Mouse (Mus musculus): Measurements from ENCODE around the gene Eapp.
A peak's percentile ranks its signal among the peaks of the same experiment; 100 is the strongest.
"Not testable (repeated sequence)": the region's sequence is repeated elsewhere in the genome, so short reads cannot be mapped to it uniquely, and the experiment has no call there.

The Eapp gene

DNA sequence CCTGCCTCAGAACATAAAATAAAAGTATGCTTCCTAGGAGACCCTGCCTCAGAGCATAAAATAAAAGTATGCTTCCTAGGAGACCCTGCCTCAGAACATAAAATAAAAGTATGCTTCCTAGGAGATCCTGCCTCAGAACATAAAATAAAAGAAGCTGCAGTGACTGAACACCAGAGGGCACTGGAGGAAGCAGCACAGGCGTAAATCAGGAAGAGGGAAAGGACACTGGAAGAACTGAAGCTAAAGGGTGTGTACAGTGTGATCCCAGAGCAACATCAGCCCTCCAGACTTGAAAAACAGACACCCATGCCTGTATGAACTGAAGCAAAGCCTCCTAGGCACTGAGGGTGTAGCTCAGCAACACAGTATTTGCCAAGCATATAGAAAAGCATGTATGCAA, 12.5 kb downstream of the Eapp start:
- DNase-seq (ENCODE audit: low spot score) = no peak

DNA sequence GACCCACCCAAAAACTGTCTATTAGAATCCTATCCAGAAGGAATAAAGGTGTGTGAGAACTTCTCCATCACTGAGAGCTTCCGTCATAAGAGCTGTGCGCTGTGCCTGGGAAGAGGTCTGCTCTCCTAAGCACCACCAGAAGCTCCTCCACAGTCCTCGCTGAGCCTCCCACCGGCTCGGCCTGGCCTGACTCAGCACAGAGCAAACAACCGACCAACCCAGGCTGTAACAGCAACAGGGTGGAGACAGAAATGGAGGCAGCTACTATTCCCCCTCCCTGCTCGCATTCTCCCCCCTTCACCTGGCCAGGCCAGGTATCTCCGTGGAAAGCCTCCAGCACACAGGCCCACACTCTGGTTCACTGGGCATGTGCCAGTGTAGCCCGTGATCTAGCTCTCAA, 19.0 kb downstream of the Eapp start:
- no peak for DNase-seq (ENCODE audit: low spot score)

DNA sequence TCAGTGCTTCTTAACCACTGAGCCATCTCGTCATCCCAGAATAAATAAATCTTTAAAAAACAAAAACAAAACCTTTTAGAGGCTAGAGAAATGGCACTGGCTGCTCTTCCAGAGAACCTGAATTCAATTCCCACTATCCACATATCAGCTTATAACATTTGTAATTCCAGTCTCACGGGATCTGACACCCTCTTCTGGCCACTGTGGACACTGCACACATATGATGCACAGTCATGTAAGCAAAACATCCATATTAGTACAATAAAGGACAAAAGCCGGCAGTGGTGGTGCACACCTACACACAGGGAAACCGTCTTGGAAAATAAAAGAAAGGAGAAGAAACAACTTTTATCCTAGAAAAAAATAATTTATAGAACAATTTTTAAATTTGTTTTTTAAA, 20.3 kb downstream of the Eapp start:
- DNase-seq (ENCODE audit: low spot score) = no peak

DNA sequence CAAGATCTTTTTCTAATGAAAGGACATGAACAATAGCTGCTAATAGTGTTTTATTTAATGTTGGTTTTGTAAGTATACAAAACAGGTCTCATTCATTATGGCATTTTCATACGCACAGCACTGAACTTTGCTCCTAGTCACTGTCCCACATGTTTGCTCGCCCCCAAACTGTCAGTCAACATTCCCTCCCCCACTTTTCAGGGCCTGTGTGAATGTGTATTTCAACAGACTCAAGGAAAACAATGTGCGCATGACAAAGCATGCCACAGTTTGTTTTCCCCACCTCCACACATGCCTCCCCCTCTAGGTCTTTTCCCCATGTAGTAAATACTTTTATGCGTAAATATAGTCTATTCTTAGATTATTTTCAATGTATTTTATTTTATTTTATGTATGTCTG, 24.4 kb downstream of the Eapp start:
- no peak for DNase-seq (ENCODE audit: low spot score)

DNA sequence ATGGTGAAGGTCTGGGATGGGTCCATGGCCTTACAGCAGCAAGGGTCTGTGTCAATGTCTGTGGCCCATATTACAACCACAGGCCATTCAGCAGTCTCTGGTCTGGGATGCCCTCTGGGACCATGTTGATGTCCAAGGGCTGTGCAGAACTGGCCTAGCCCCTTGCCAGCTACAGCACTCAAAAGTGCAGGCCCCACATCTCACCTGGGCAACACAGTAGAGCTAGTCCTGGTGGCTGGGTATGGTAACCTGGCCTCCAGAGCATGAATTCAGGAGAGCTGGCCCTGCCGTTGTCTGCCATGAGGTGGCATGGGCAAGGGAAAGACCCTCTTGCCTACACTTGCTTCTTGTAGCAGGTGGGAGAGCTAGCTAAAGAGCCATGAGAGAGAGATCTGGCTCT, 27.6 kb downstream of the Eapp start:
- no peak for DNase-seq (ENCODE audit: low spot score)

DNA sequence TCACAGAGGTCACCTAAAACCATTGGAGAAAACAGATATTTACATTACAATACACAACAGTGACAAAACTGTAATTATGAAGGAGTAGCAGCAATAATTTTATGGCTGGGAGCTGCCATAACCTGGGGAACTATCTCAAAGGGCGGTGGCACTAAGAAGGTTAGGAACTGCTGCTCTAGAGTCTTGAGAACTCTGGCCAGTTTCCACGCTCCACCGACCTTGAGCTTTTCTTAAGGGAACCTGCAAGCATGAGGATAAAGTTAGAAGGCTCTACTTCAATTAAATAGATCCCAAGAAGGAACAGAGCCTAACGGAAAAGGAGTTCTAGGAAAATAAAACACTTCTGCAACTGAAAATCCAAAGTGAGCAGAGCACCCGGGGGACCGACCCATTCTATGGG, 30.2 kb downstream of the Eapp start:
- DNase-seq (ENCODE audit: low spot score) = no peak

DNA sequence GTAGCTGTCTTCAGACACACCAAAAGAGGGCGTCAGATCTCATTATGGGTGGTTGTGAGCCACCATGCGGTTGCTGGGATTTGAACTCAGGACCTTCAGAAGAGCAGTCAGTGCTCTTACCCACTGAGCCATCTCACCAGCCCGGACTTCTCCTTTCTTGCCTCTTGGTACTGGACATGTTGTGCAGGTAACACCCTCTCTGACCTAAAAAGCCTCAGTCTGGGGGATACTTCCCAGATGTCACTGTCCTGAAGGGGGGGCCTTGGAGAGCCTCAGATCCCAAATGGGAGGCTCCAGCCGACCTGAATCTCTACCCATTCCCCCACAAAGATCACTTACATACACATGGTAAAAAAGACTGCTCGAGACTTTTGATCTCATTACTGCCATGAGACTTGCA, 34.2 kb downstream of the Eapp start:
- DNase-seq (ENCODE audit: low spot score) = not testable (repeated sequence)

DNA sequence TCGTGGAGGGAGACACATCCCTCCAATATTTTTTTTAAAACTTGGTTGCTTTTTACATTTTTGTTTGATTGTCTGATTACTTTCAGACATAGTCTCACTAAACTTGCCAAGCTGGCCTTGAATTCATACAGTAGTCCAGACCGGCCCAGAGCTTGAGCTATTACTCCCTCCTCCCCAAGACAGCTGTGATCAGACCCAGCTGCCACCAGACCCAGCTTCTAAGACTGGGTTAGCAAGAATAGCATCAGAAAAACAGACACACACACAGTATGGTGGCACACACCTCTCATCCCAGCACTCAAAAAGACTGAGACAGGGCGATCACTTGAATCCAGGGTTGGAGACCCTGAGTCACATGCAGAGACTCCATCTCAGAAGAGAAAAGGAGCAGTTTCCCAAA, 35.8 kb downstream of the Eapp start:
- no peak for DNase-seq (ENCODE audit: low spot score)

DNA sequence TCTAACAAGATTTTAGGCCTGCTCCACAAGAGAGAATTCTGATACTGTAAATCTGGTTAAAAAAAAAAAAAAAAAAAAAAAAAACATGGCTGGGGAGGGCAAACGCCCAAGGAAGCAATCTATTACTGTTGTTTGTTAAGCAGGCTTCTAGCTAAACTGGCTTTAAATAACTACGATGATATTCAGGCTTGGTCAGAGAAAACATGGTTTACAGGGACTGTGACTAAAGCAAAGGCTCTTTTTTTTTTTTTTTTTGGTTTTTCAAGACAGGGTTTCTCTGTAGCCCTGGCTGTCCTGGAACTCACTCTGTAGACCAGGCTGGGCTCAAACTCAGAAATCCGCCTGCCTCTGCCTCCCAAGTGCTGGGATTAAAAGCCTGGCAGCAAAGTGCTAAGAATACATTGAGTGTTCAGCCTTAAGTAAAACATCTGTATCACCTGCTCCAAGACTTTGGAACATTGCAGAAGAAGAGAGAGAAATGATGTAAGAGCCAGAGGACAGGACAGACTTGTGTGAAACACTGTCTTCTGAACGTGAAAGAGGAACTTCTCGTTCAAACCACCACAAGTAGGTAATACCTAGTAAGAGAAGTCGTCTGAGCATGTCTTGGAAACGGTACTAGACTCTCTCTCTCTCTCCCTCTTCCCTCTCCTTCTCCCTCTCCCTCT, 37.1 kb downstream of the Eapp start:
- no peak for DNase-seq (ENCODE audit: low spot score)

DNA sequence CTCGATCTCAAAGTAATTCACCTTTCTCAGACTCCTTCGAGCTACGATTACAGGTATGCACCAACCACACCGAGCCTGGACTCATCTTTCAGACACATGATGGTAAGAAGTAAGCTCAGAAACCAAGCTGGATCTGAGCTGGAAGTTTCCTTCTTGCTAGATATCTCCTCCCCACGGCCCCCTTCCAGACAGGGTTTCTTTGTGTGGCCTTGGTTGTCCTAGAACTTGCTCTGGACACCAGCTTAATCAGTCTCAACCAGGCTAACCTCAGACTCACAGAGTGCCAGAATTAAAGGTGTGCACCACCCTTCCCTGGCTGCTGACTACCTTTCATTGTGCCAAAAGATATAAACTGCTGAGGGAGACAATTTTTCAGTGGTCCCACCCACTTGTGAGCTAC, 37.7 kb downstream of the Eapp start:
- no peak for DNase-seq (ENCODE audit: low spot score)

DNA sequence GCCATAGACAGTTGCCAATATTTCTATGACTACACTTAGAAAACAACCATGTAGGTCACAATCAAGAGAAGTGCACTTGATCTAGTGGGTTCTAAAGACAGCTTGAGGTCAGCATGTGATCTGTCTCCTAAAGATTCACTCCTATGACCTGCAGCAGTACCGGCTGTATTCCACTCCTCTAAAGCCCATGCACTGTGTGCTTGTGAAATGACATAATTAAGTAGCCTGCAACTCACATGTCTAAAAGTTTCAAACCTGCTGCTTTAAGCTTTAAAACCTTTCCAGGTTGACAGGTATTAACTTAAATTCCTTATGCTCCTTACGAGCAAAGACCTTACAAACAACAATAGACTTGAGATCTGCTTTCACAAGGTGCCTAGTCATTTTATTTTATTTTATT, 38.5 kb downstream of the Eapp start:
- no peak for DNase-seq (ENCODE audit: low spot score)

DNA sequence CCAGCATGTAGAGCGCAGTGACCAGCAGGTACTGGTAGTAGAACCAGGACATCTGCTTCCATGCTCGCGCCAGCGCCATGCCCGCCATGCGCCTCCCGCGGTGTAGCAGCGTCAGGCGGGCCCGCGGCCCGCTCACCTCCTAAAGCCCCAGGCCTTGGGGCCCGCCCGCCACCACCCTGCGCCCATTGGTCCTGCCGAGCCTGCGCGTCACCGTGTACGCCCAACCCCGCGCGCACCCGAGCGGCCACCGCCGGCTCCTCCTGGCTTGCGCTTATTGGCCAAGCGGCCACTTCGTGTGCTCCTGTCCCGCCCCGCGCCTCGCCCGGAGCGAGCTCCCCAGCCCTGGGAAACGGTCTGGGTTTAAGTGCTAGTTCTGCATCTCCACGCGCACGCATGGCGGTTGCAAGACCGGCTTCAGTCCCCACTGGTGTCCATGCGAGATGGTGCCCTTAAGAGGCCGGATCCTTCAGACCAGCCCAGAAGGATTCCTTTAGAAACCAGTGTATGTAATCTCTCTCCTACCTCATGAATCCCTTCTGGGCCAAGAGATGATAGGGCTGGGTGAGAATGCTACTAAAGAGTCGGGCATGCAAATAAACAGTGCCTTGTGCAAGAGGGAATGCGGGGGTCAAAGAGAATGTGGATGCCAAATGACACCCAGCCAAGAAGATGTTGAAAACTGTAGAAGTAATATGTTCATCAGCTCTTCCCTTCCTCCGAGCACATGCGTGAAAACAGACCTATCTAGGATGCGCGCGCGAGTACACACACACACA, 39.1 kb downstream of the Eapp start, which contains the start of gene Sptssa:
Sptssa (minus strand) TSS at position 178 of the 776 bp plus-strand sequence.
- peak; percentile 96 for DNase-seq (ENCODE audit: low spot score)

DNA sequence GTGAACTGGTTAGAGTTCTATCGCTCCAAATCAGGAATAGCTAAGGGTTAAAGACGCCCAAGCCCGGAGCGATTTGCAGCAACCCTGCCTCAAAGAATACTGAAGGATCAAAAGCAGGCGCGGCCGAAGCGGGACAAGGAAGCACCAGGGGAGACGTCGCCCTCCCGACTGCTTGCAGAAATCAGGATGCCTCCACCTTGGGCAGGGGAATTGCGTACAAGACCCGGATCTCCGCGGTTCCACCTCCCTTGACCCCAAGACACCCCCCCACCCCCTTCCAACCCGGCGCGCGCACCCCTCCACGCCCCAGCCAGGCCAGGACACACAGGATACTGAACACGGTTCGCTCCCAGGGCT, 39.7 kb downstream of the Eapp start:
- DNase-seq (ENCODE audit: low spot score) = no peak

DNA sequence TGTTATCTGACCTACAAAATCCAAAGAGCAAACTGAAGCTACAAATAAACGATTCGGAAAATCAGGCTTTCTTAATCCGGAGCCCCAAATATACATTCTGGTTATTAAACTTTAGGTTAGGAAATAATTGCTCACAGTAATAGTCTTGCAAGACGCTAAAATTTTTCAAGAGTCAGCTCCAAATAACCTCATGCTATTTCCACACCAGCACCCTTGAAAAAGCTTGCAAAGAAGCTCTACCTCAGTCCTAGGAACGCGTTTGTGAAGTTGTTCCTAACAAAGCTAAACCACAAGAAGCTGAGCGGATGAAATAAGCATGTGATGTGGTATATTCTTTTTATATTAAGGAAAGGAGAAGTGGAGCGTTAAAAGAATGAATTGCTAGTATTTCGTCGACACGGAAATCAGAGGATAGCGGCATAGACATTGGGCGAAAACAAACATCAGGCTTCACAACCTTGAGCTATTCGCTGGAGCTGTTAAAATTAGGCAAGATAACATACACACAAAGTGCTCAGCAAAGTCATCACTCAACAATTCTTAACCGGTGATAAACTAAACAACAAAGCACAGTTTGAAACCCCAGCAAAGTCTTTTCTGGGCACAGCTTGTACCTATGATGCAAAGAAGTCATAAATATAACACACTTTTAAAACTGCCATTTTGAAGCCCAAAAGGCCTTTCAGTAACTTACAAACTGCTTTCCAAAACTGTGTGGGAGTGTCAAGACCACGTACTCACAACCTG, 40.2 kb downstream of the Eapp start:
- DNase-seq (ENCODE audit: low spot score) = no peak

DNA sequence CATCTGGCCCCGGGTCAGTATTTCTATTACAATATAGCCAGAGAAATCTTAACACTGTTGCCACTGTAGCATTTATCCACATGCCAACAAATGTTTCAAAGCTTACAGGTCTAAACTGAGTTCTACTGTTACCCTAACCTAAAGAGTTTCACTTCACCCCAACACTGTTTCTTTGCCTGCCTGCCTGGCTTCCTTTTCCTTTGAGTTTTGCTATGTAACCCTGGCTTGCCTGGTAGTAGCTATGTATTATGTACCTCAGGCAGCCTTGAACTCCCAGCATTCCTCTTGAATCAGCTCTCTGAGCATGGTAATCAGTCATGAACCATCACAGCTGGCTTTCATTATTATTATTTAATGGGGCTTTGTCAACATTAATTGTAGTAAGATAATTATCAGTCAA, 41.0 kb downstream of the Eapp start:
- DNase-seq (ENCODE audit: low spot score) = no peak

DNA sequence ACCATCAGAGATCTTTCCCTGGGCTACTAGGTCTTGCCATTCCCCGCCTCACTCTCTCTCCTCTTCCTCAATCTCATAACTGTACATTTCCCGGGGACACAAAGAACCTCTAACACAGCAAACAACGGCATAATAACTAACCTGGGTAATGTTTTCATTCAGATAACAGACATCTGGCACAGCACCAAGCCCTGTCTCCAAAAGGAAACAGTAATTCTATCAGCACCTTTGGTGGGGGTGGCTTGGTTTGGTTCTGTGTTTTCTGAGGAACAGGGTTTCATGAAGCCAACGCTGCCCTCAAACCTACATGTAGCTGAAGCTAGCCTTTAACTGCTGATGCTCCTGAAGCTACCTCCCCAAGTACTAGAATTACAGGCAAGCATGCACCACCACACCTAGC, 41.6 kb downstream of the Eapp start:
- peak; percentile 64 for DNase-seq (ENCODE audit: low spot score)

DNA sequence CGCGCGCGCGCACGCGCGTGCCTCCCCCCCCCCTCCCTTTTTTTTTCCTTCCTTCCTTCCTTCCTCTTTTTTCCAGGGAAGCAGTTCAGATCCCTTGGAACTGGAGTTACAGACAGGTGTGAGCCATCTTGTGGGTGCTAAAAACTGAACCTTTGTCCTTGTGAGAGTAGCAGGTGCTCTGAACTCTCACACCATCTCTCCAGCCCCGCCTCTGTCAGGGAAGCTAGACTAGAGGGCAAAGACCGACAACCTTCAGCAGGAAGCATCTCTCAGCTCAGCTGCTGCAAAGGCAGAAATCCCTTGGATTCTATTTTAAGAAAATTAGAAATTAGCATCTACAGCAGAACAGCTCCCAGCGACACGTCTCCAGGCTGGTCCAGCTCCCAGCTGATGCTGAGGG, 43.4 kb downstream of the Eapp start:
- DNase-seq (ENCODE audit: low spot score) = no peak

DNA sequence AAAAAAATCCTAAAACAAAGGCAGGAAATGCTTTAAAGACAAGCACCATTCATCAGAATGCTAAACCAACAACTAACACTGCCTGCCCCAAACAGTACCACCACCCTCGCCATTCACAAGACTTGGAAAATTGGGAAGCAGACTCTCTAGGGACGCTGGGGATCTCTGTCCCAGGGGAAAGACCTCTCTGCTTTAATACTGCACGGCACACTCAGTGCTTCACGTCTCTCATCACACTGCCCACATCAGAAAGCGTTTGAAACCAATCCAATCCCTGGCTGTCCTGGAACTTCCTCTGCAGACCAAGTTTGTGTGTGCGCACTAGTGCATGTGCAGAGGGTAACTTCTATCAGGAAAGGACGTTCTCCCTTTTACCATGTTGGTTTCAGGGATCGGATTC, 43.9 kb downstream of the Eapp start:
- no peak for DNase-seq (ENCODE audit: low spot score)

DNA sequence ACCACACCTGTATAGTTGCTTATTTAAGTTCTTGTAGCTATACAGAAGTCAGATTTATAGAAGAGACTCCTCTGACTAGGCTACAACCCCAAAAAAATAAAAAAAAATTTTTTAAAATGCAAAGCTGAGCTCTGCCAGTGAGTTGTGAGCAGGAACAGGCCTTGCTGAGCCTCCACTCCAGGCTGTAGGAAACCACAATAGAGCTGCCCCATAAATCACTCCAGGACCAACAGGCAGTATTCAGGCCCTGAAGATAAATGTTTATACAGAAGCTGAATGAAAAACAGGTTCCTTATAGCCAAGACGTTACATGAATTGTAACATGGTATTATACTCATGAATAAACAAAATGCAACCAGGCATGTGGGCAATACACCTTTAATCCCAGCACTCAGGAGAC, 44.5 kb downstream of the Eapp start:
- DNase-seq (ENCODE audit: low spot score) = no peak

DNA sequence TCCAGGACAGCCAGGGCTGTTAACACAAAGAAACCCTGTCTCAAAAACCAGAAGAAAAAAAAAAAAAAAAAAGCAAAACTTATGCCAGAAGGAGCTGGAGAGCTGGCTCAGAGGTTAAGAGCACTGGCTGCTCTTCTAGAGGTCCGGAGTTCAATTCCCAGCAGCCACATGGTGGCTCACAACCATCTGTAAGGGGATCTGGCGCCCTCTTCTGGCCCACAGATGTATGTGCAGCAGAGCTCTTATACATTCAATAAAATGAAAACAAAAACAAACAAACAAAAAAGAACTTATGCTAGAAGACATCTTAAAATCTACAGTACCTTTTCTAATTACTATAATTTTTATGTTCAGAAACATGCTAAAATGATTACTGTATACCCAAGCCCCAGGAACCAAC, 50.8 kb downstream of the Eapp start:
- no peak for DNase-seq (ENCODE audit: low spot score)

DNA sequence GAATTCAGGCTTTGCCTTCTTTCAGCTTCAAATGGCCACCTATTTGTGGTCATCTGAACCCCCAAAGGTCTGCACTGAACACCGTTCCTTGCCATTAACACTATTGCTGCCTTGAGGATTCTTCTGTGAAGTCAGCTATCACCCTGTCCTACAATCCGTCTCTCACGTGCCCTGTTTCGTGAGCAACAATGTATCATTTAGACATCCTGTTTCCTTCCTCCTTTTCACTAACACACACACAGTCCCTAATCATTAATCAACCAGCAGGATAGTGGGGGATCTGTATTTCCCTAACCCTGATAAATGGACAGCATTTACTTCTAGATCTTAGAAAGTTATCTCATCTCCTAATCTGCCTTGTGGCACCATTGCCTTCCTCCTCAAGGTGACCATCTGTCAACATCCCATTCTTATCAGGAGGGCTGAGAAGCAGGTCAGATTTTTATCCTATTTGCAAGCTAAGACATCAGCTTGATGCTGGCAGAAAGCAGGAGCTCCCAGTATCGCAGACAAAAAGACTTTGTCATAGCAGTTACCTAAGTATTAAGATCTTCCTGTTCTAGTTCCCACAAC, 52.3 kb downstream of the Eapp start:
- DNase-seq (ENCODE audit: low spot score) = no peak

DNA sequence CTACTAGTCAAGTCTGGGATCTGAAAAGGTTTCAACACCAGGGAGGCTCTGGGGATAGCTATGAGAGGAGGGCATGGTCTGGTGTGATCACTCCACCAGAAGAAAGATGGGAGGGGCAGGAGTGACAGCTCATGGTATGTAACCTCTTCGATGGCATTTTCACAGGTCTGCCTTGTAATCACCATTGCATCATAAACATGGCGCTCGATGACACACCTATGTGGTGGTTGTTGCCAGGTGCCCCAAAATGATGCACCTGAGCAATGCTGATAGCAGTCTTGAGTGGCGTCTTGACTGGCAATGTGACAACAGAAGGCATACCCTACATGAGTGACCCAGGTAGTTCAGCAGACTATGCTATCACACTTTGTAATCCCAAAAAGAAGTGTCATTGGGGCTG, 54.3 kb downstream of the Eapp start:
- DNase-seq (ENCODE audit: low spot score) = no peak

DNA sequence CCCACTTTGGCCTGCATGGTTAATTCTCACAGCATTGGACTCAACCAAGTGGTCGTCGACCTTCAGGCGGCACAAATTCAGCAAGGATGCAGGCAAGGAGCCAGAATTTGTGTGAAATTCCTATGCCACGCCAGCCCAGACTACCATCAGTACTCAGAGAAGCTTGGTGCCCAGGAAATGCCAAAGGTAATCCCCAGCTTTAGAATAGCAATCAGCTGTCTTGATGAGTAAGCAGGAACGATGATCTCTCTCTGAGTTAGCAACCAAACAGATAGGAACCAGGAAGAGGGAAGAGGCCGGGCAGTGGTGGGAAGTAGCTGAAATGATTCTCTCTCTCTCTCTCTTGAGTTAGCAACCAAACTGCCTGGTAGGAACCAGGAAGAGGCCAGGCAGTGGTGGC, 55.4 kb downstream of the Eapp start:
- DNase-seq (ENCODE audit: low spot score) = no peak
